Mouse (Mus musculus) liver, embryonic 13.5 days (tissue): ENCODE data around the gene Eif3g. TPM values are rescaled to one million over a fixed set of nuclear protein-coding genes. Genes with fewer than 3 reads are reported as not detected.
A peak's percentile ranks its signal among the peaks of the same experiment; 100 is the strongest.

Experiments
- ATAC-seq: fragments of 200-750 bp; cut with Nextera tagmentation; 2 replicates; pipeline ENCODE4 v1.8.0; 2017; ENCODE audit warnings: low read depth, mild to moderate bottlenecking, moderate number of reproducible peaks, moderate library complexity
- DNase-seq: peaks from one replicate; pipeline ENCODE4 v3.0.0; 2022
- H3K27ac ChIP-seq: fragments of 300-500 bp; sonication (generic); 2 replicates; pipeline ENCODE4 v1.5.1; 2015; ENCODE audit warnings: moderate library complexity, mild to moderate bottlenecking, inconsistent platforms
- H3K27me3 ChIP-seq: fragments of 300-500 bp; sonication (generic); 2 replicates; pipeline ENCODE4 v1.6.1; 2015; ENCODE audit warnings: mild to moderate bottlenecking, inconsistent platforms
- H3K36me3 ChIP-seq: fragments of 300-500 bp; sonication (generic); 2 replicates; pipeline ENCODE4 v1.6.1; 2015; ENCODE audit warnings: mild to moderate bottlenecking, inconsistent platforms
- H3K4me1 ChIP-seq: fragments of 300-500 bp; sonication (generic); replicated peaks from 2 replicates; pipeline ENCODE4 v1.6.1; 2015; ENCODE audit warnings: inconsistent platforms
- H3K4me2 ChIP-seq: fragments of 300-500 bp; sonication (generic); 2 replicates; pipeline ENCODE4 v1.6.1; 2015; ENCODE audit warnings: inconsistent platforms, mild to moderate bottlenecking, moderate library complexity
- H3K4me3 ChIP-seq: fragments of 300-500 bp; sonication (generic); replicated peaks from 2 replicates; pipeline ENCODE4 v1.5.1; 2015; ENCODE audit warnings: mild to moderate bottlenecking, inconsistent platforms
- H3K9ac ChIP-seq: fragments of 300-500 bp; sonication (generic); 2 replicates; pipeline ENCODE4 v1.6.1; 2015; ENCODE audit warnings: mild to moderate bottlenecking, inconsistent platforms
- H3K9me3 ChIP-seq: fragments of 300-500 bp; sonication (generic); replicated peaks from 2 replicates; pipeline ENCODE4 v1.6.1; 2016; ENCODE audit warnings: inconsistent platforms
- WGBS: fragments of 180-500 bp; shearing (Covaris S2); methylation state at CpG from one replicate; pipeline ENCODE4 v1.1.7; 2015; ENCODE audit not compliant: insufficient replicate concordance; 5-methylcytosine and 5-hydroxymethylcytosine counted together
- polyA plus RNA-seq: library from polyadenylated mRNA; unstranded; fragments of >200 nt; fragmentation: Nextera tagmentation; extraction: Ambion mirVana; gene quantifications from 2 replicates; pipeline ENCODE4 v1.2.1, GENCODE M21; 2015

The Eif3g gene
- polyA plus RNA-seq = 282 and 290 TPM in 2 replicates

GRCm38 (mm10) chr9:20898511-20899073 is at the start of gene Eif3g:
TSS of gene Eif3g (minus strand) at chr9:20898623.
- Histone ChIP-seq H3K4me2 (peak within 1 kb of the TSS; percentile 86), H3K4me1 (peaks cover 64% of the 10 kb centered on the region), H3K4me3 (peak within 1 kb of the TSS; percentile 97), H3K36me3 (peaks cover 42% of the 10 kb centered on the region), H3K27me3 (no peaks in the 10 kb centered on the region), H3K9me3 (no peaks in the 10 kb centered on the region), H3K9ac (peak within 1 kb of the TSS; percentile 95), H3K27ac (peak within 1 kb of the TSS; percentile 80)
- ATAC-seq (peak; percentile 80), DNase-seq (peak; percentile 80)
- WGBS = 5% methylated on average over 34 of the region's 34 CpGs

GRCm38 (mm10) chr9:20946066-20946880 is 47.9 kb upstream of the Eif3g start:
- ATAC-seq (no peak), DNase-seq (no peak)
- Histone ChIP-seq H3K27me3 (no peaks in the 10 kb centered on the region), H3K36me3 (peaks cover 78% of the 10 kb centered on the region), H3K9me3 (no peaks in the 10 kb centered on the region), H3K4me3 (no peak overlapping the region), H3K27ac (peak overlapping the region; percentile 50), H3K4me2 (no peak overlapping the region), H3K9ac (no peak overlapping the region), H3K4me1 (peaks cover 68% of the 10 kb centered on the region)
- WGBS = 61% methylated on average over 16 of the region's 16 CpGs

GRCm38 (mm10) chr9:20944697-20945370 is 46.4 kb upstream of the Eif3g start:
- 65% methylated on average over 4 of the region's 4 CpGs for WGBS
- H3K9me3 ChIP-seq = no peaks in the 10 kb centered on the region
- H3K27me3 ChIP-seq = no peaks in the 10 kb centered on the region
- no peak for DNase-seq
- H3K4me3 ChIP-seq = no peak overlapping the region
- no peak for ATAC-seq
- H3K27ac ChIP-seq = peak overlapping the region; percentile 3; the same call in 1 of the 2 replicates
- H3K9ac ChIP-seq = no peak overlapping the region
- no peak overlapping the region for H3K4me2 ChIP-seq
- H3K36me3 ChIP-seq = peaks cover 91% of the 10 kb centered on the region
- peaks cover 53% of the 10 kb centered on the region for H3K4me1 ChIP-seq

- no peak overlapping the region for H3K4me3 ChIP-seq
- no peak overlapping the region for H3K4me2 ChIP-seq
- no peak for DNase-seq
- H3K9ac ChIP-seq = no peak overlapping the region
- H3K27ac ChIP-seq = no peak overlapping the region
- H3K4me1 ChIP-seq = peaks cover 44% of the 10 kb centered on the region
- WGBS = 76% methylated on average over 2 of the region's 2 CpGs
- no peaks in the 10 kb centered on the region for H3K9me3 ChIP-seq
- no peak for ATAC-seq
- H3K27me3 ChIP-seq = no peaks in the 10 kb centered on the region
- H3K36me3 ChIP-seq = peaks cover 92% of the 10 kb centered on the region
These were observed 45.5 kb upstream of the Eif3g start for GRCm38 (mm10) chr9:20943911-20944310.

- Histone ChIP-seq H3K4me3 (no peak overlapping the region), H3K9me3 (no peaks in the 10 kb centered on the region), H3K9ac (no peak overlapping the region), H3K27me3 (no peaks in the 10 kb centered on the region), H3K36me3 (peaks cover 94% of the 10 kb centered on the region), H3K4me2 (no peak overlapping the region), H3K4me1 (peaks cover 39% of the 10 kb centered on the region), H3K27ac (no peak overlapping the region)
- no peak for ATAC-seq
- no peak for DNase-seq
- 93% methylated on average over 7 of the region's 7 CpGs for WGBS
These were observed 45.0 kb upstream of the Eif3g start for GRCm38 (mm10) chr9:20943396-20943795.

GRCm38 (mm10) chr9:20923258-20923657 is 24.8 kb upstream of the Eif3g start:
- Histone ChIP-seq H3K27ac (no peak overlapping the region), H3K9me3 (no peaks in the 10 kb centered on the region), H3K27me3 (no peaks in the 10 kb centered on the region), H3K9ac (no peak overlapping the region), H3K4me2 (no peak overlapping the region), H3K4me1 (no peaks in the 10 kb centered on the region), H3K36me3 (peaks cover 100% of the 10 kb centered on the region), H3K4me3 (no peak overlapping the region)
- DNase-seq (no peak), ATAC-seq (no peak)
- WGBS = 79% methylated on average over 3 of the region's 3 CpGs

GRCm38 (mm10) chr9:20916160-20916559 is 17.7 kb upstream of the Eif3g start:
- WGBS = 62% methylated on average over 4 of the region's 4 CpGs
- H3K36me3 ChIP-seq = peaks cover 100% of the 10 kb centered on the region
- peak; percentile 42 for DNase-seq

GRCm38 (mm10) chr9:20909948-20910347 is 11.5 kb upstream of the Eif3g start:
- Histone ChIP-seq H3K27ac (no peak overlapping the region), H3K4me3 (no peak overlapping the region), H3K4me2 (no peak overlapping the region), H3K9ac (no peak overlapping the region), H3K9me3 (no peaks in the 10 kb centered on the region), H3K36me3 (peaks cover 100% of the 10 kb centered on the region), H3K27me3 (no peaks in the 10 kb centered on the region), H3K4me1 (no peaks in the 10 kb centered on the region)
- 93% methylated on average over 9 of the region's 9 CpGs for WGBS
- no peak for DNase-seq
- ATAC-seq = no peak

More at GRCm38 (mm10) chr9:20916160-20916559, 17.7 kb upstream of the Eif3g start:
- H3K9me3 ChIP-seq = no peaks in the 10 kb centered on the region
- no peak overlapping the region for H3K4me3 ChIP-seq
- H3K27me3 ChIP-seq = no peaks in the 10 kb centered on the region
- no peak overlapping the region for H3K9ac ChIP-seq
- peak; percentile 71 for ATAC-seq
- no peak overlapping the region for H3K27ac ChIP-seq
- H3K4me1 ChIP-seq = 0 out of 2 replicates have a peak, but pooled peaks cover 6% of the 10 kb centered on the region
- no peak overlapping the region for H3K4me2 ChIP-seq

- Histone ChIP-seq H3K36me3 (peaks cover 40% of the 10 kb centered on the region), H3K27me3 (no peaks in the 10 kb centered on the region), H3K9ac (peak overlapping the region; percentile 57), H3K9me3 (no peaks in the 10 kb centered on the region), H3K4me2 (peak overlapping the region; percentile 51), H3K4me3 (peak overlapping the region; percentile 7), H3K4me1 (peaks cover 42% of the 10 kb centered on the region), H3K27ac (peak overlapping the region; percentile 78)
- WGBS = 11% methylated on average over 6 of the region's 6 CpGs
- peak; percentile 48 for DNase-seq
- ATAC-seq = peak; percentile 57
These were observed 3.7 kb upstream of the Eif3g start for GRCm38 (mm10) chr9:20902174-20902491.

GRCm38 (mm10) chr9:20901466-20902173 is 3.2 kb upstream of the Eif3g start:
- H3K4me1 ChIP-seq = peaks cover 47% of the 10 kb centered on the region
- peak; percentile 40 for DNase-seq
- H3K4me3 ChIP-seq = peak overlapping the region; percentile 7
- peaks cover 40% of the 10 kb centered on the region for H3K36me3 ChIP-seq
- H3K27ac ChIP-seq = peak overlapping the region; percentile 78
- ATAC-seq = peak; percentile 64
- 7% methylated on average over 13 of the region's 13 CpGs for WGBS
- H3K27me3 ChIP-seq = no peaks in the 10 kb centered on the region
- H3K9me3 ChIP-seq = no peaks in the 10 kb centered on the region
- peak overlapping the region; percentile 57 for H3K9ac ChIP-seq
- H3K4me2 ChIP-seq = peak overlapping the region; percentile 51
